Mouse (Mus musculus) thymus, adult 2 months (tissue): Measurements from ENCODE around the gene Stpg4. TPM values are rescaled to one million over a fixed set of nuclear protein-coding genes. Genes with fewer than 3 reads are reported as not detected.

ENCODE experiments used
- DNase-seq: peaks from one replicate; pipeline ENCODE4 v3.0.0; 2021
- H3K27ac ChIP-seq: fragments of 200-500 bp; 2 replicates; pipeline ENCODE4 v1.5.1; 2012; ENCODE audit warnings: low read length, control low read depth; ENCODE audit not compliant: control insufficient read depth, insufficient read depth
- H3K27me3 ChIP-seq: fragments of 200-500 bp; 2 replicates; pipeline ENCODE4 v1.6.1; 2012; ENCODE audit warnings: mild to moderate bottlenecking, low read length, moderate library complexity, mixed read lengths; ENCODE audit not compliant: control insufficient read depth, insufficient read depth
- H3K36me3 ChIP-seq: fragments of 200-500 bp; 2 replicates; pipeline ENCODE4 v1.6.1; 2012; ENCODE audit warnings: mild to moderate bottlenecking, low read length, moderate library complexity; ENCODE audit not compliant: control insufficient read depth, insufficient read depth
- H3K4me1 ChIP-seq: fragments of 200-500 bp; replicated peaks from 2 replicates; pipeline ENCODE4 v1.6.1; 2012; ENCODE audit warnings: low read length; ENCODE audit not compliant: control insufficient read depth, insufficient read depth
- H3K4me3 ChIP-seq: fragments of 200-500 bp; 2 replicates; pipeline ENCODE4 v1.5.1; 2012; ENCODE audit warnings: mild to moderate bottlenecking, low read length, control low read depth, moderate library complexity; ENCODE audit not compliant: control insufficient read depth, insufficient read depth
- CTCF ChIP-seq: fragments of 200-500 bp; IDR thresholded peaks from 2 replicates; pipeline ENCODE4 v1.5.1; 2012; ENCODE audit warnings: mild to moderate bottlenecking, control low read depth, low read length, moderate library complexity, borderline replicate concordance; ENCODE audit not compliant: control insufficient read depth, poor library complexity, insufficient read depth; ENCODE audit errors: extremely low read depth
- POLR2A ChIP-seq: fragments of 200-500 bp; IDR thresholded peaks from 2 replicates; pipeline ENCODE4 v1.6.1; 2012; ENCODE audit warnings: mild to moderate bottlenecking, low read length, control low read depth, moderate library complexity; ENCODE audit not compliant: control insufficient read depth, poor library complexity, insufficient read depth; ENCODE audit errors: extremely low read depth
- WGBS: fragments of 180-500 bp; shearing (Covaris S2); methylation state at CpG from one replicate; pipeline ENCODE4 v1.1.7; 2018; 5-methylcytosine and 5-hydroxymethylcytosine counted together
- polyA plus RNA-seq: library from polyadenylated mRNA; depleted of rRNA; stranded (reverse); fragments of >200 nt; gene quantifications from 2 replicates; pipeline ENCODE4 v1.2.3, GENCODE M21; 2012

The Stpg4 gene
- polyA plus RNA-seq, 1 experiment, result 0.24 TPM

DNA sequence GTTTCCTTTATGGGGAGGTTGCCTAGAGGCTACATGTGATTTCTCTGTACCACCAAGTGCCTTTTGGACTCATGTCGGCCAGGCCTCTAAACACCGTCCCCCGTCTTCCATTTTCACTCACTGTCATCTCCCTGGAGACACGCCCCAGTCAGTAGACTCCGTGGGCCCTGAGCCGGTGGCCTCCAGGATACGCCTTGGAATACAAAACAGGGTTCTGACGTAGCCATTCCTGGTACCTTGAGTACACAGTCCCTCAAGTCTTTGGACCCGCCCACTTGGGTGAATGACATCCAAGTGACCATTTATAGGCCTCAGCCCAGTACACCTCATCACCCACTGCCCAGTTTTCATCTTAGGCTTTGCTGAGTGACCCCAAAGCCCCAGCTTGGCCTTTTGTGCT is 46.9 kb downstream of the Stpg4 start:
- Histone ChIP-seq H3K27ac (no peak overlapping the region), H3K27me3 (no peaks in the 10 kb centered on the region), H3K36me3 (peaks cover 4% of the 10 kb centered on the region; the same call in 1 of the 2 replicates), H3K4me3 (no peak overlapping the region), H3K4me1 (peaks cover 16% of the 10 kb centered on the region)
- no peak for TF ChIP-seq POLR2A
- no peak for TF ChIP-seq CTCF
- 97% methylated on average over 9 of the region's 9 CpGs for WGBS
- DNase-seq, result no peak

DNA sequence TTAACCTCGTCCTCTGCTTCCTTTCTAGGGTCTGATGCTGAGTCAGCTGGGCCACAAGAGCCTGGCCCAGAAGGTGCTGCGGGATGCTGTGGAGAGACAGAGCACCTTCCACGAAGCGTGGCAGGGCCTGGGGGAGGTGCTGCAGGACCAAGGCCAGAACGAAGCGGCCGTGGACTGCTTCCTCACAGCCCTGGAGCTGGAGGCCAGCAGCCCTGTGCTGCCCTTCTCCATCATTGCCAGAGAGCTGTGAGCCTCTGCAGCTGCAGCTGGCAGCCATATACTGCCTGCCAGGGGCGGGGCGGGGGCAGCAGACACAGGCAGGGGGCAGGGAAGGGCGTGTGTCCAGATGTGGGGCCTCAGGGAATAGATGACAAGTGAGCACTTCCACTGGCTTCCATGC is 47.7 kb downstream of the Stpg4 start:
- H3K4me3 ChIP-seq, result no peak overlapping the region
- TF ChIP-seq CTCF (no peak), POLR2A (no peak)
- 84% methylated on average over 10 of the region's 10 CpGs for WGBS
- no peak overlapping the region for H3K27ac ChIP-seq
- DNase-seq, result no peak
- H3K27me3 ChIP-seq, result no peaks in the 10 kb centered on the region
- peaks cover 4% of the 10 kb centered on the region; the same call in 1 of the 2 replicates for H3K36me3 ChIP-seq
- peaks cover 16% of the 10 kb centered on the region for H3K4me1 ChIP-seq

DNA sequence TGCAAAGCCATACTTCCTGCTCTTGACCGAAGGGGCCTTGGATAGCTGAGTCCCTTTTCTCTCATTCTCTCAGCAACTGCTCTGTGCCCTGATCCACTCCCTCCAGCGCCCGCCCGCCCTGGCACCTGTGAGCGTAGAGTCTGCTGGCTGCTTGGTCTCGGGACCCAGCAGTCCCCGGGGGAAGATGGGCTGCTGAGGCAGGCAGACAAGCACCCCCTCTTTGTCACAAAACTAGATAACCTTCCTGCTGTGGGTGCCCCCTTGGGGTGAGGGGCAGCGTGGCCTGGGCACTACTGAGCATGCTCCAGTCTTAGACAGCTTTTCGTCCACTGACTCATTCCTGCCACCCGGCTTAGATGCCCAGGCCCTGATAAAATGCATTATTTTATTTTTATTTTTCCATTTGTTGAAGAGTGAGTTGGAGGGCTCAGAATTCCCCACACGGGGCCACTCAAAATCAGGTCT is 48.3 kb downstream of the Stpg4 start:
- WGBS, result 88% methylated on average over 11 of the region's 11 CpGs
- no peak for DNase-seq
- TF ChIP-seq POLR2A (no peak), CTCF (no peak)
- Histone ChIP-seq H3K36me3 (peaks cover 4% of the 10 kb centered on the region; the same call in 1 of the 2 replicates), H3K4me3 (no peak overlapping the region), H3K27me3 (no peaks in the 10 kb centered on the region), H3K4me1 (peaks cover 16% of the 10 kb centered on the region), H3K27ac (no peak overlapping the region)

DNA sequence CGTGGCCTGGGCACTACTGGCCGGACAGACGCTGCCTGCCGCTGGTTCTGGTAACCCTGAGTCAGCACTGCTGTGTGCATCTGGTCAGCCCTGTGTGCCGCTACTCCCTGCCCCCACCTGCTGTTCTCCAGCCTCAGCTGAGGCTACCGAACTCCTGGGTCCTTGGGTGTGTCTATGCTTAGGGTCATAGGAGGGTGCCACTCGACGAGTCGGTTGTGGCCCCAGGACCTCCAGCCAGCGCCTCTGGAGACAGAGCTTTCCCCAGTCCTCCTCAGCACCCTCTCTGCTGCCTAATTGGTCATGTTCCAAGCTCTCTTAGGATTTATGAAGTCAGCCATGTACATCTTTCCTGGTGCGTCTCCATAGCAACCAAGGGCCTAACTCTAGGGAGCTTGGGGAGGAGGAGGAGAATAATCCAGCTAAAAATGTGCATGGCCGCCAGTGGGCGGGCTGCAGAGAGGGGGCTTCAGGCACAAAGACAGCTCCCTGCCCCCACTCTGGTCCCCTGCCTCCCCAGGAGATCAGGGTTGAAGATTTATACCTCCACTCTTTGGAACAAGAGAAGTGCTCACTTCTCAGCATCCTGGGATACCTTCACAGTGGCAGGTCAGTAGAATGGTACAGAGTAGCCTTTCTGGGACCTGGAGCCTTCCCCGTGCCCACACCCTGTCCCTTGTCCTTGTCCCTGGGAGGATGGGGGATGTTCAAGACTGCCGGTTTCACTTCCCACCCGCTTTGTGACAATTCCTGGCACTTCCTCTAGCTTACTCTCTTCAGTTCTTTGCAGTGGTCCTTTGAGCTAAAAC is 49.0 kb downstream of the Stpg4 start:
- peaks cover 4% of the 10 kb centered on the region; the same call in 1 of the 2 replicates for H3K36me3 ChIP-seq
- H3K4me1 ChIP-seq, result peaks cover 16% of the 10 kb centered on the region
- H3K27ac ChIP-seq, result no peak overlapping the region
- TF ChIP-seq CTCF (no peak), POLR2A (no peak)
- WGBS, result 96% methylated on average over 16 of the region's 16 CpGs
- no peaks in the 10 kb centered on the region for H3K27me3 ChIP-seq
- no peak for DNase-seq
- H3K4me3 ChIP-seq, result no peak overlapping the region

DNA sequence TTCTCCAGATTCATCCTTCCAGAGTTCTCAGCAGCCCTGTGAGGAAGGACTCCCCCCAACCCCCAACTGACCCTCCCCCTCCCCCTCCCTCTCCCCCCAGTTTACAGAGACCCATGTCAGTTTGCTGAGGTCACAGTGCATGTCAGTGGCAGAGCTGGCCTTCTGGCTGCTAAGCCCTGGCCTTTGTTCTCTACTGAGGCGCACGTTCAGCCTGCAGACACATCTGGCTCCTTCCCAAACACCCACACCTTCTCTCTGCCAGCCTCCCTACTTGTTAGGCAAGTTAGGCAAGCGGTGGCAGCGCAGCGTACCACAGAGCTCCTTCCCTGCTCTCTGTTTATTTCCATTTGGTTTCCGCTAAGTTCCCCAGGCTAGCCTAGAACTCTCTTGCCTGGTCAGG is 50.0 kb downstream of the Stpg4 start:
- Histone ChIP-seq H3K4me1 (peaks cover 16% of the 10 kb centered on the region), H3K4me3 (no peak overlapping the region), H3K36me3 (peaks cover 4% of the 10 kb centered on the region; the same call in 1 of the 2 replicates), H3K27me3 (no peaks in the 10 kb centered on the region), H3K27ac (no peak overlapping the region)
- no peak for TF ChIP-seq CTCF
- no peak for TF ChIP-seq POLR2A
- WGBS, result 90% methylated on average over 6 of the region's 6 CpGs
- no peak for DNase-seq

DNA sequence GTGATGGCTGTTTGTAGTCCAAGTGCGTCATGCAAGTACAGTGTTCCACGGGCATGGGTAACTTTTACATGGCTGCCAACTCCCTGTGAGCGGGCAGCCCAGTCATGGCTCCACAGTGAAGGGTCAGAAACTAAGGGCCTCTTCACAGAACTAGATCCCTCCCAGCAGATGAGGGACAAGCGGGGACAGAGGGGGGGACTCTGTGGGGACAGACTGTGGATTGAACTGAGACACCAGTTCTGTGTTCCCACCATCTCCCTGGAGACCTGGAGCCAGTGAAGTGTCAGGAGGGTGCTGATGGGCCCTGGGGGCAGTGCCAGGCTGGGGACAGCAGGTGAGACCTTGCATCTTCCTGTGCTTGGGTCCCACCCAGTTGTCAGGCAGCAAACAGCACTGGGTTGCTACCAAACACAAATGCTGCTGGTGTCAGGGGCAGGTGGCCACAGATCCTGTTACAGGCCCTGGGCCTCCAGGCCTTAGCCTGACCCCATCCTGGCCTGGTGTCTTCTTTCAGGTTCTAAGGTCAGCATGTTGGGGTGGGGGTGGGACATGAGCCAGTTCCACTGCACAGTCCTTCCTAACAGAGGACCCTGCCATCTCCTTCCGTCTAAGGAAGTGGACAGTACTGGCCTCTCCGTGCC is 50.6 kb downstream of the Stpg4 start:
- WGBS, result 93% methylated on average over 6 of the region's 6 CpGs

More for the DNA sequence above, 50.6 kb downstream of the Stpg4 start:
- Histone ChIP-seq H3K4me1 (peaks cover 16% of the 10 kb centered on the region), H3K4me3 (no peak overlapping the region), H3K27me3 (no peaks in the 10 kb centered on the region), H3K36me3 (peaks cover 4% of the 10 kb centered on the region; the same call in 1 of the 2 replicates), H3K27ac (no peak overlapping the region)
- DNase-seq, result no peak
- TF ChIP-seq POLR2A (no peak), CTCF (no peak)
